Mouse (Mus musculus) limb, embryonic 10.5 days (tissue): ENCODE measurements at regions not wholly inside any gene's neighbourhood (a gene's known extent, or its start where the extent isn't known, plus 50 kb on each side); places are given as distances from the start of the nearest gene placed in this dataset.

ENCODE experiments used
- DNase-seq: peaks from one replicate; pipeline ENCODE4 v3.0.0-alpha.2; 2017; ENCODE audit warnings: low spot score
- H3K27ac ChIP-seq: fragments of 300-500 bp; sonication (generic); 2 replicates; pipeline ENCODE4 v1.5.1; 2016; ENCODE audit warnings: mild to moderate bottlenecking
- H3K27me3 ChIP-seq: fragments of 300-500 bp; sonication (generic); 2 replicates; pipeline ENCODE4 v1.6.1; 2016; ENCODE audit warnings: low read depth, mild to moderate bottlenecking; ENCODE audit not compliant: poor library complexity, severe bottlenecking
- H3K36me3 ChIP-seq: fragments of 300-500 bp; sonication (generic); 2 replicates; pipeline ENCODE4 v1.6.1; 2016; ENCODE audit warnings: mild to moderate bottlenecking, moderate library complexity
- H3K4me1 ChIP-seq: fragments of 300-500 bp; sonication (generic); 2 replicates; pipeline ENCODE4 v1.6.1; 2016
- H3K4me3 ChIP-seq: fragments of 300-500 bp; sonication (generic); 2 replicates; pipeline ENCODE4 v1.5.1; 2016; ENCODE audit warnings: mild to moderate bottlenecking, moderate library complexity
- H3K9me3 ChIP-seq: fragments of 300-500 bp; sonication (generic); replicated peaks from 2 replicates; pipeline ENCODE4 v1.6.1; 2016; ENCODE audit warnings: mild to moderate bottlenecking
- WGBS: fragments of 180-500 bp; shearing (Covaris S2); methylation state at CpG from one replicate; pipeline ENCODE4 v1.1.7; 2016; 5-methylcytosine and 5-hydroxymethylcytosine counted together

GRCm38 (mm10) chr10:21218431-21218830, 57.6 kb upstream of the Myb start:
- H3K9me3 ChIP-seq: no peaks in the 10 kb centered on the region
- no peak overlapping the region for H3K4me3 ChIP-seq
- no peak for DNase-seq
- no peaks in the 10 kb centered on the region for H3K36me3 ChIP-seq
- H3K27ac ChIP-seq: no peak overlapping the region
- H3K4me1 ChIP-seq: no peaks in the 10 kb centered on the region
- H3K27me3 ChIP-seq: no peaks in the 10 kb centered on the region
- 83% methylated on average over 5 of the region's 5 CpGs for WGBS

GRCm38 (mm10) chr10:21220795-21221194, 60.0 kb upstream of the Myb start:
- 0 out of 2 replicates have a peak, but pooled peaks cover 4% of the 10 kb centered on the region for H3K9me3 ChIP-seq
- H3K4me3 ChIP-seq: no peak overlapping the region
- H3K27me3 ChIP-seq: no peaks in the 10 kb centered on the region
- no peak for DNase-seq
- no peak overlapping the region for H3K27ac ChIP-seq
- H3K4me1 ChIP-seq: no peaks in the 10 kb centered on the region
- WGBS: 92% methylated on average over 3 of the region's 3 CpGs
- H3K36me3 ChIP-seq: no peaks in the 10 kb centered on the region

GRCm38 (mm10) chr10:21221290-21221926, 60.6 kb upstream of the Myb start:
- WGBS: 93% methylated on average over 4 of the region's 4 CpGs
- H3K9me3 ChIP-seq: 0 out of 2 replicates have a peak, but pooled peaks cover 4% of the 10 kb centered on the region
- H3K4me3 ChIP-seq: no peak overlapping the region
- no peaks in the 10 kb centered on the region for H3K27me3 ChIP-seq
- no peaks in the 10 kb centered on the region for H3K4me1 ChIP-seq
- no peak overlapping the region for H3K27ac ChIP-seq
- no peak for DNase-seq
- H3K36me3 ChIP-seq: no peaks in the 10 kb centered on the region

GRCm38 (mm10) chr10:21222104-21223034, 61.6 kb upstream of the Myb start:
- Histone ChIP-seq H3K4me3 (no peak overlapping the region), H3K36me3 (no peaks in the 10 kb centered on the region), H3K9me3 (0 out of 2 replicates have a peak, but pooled peaks cover 4% of the 10 kb centered on the region), H3K27ac (no peak overlapping the region), H3K27me3 (no peaks in the 10 kb centered on the region), H3K4me1 (no peaks in the 10 kb centered on the region)
- DNase-seq: no peak
- WGBS: 78% methylated on average over 9 of the region's 9 CpGs

- WGBS: 84% methylated on average over 8 of the region's 8 CpGs
- no peak overlapping the region for H3K4me3 ChIP-seq
- H3K4me1 ChIP-seq: no peaks in the 10 kb centered on the region
- 0 out of 2 replicates have a peak, but pooled peaks cover 4% of the 10 kb centered on the region for H3K9me3 ChIP-seq
- no peaks in the 10 kb centered on the region for H3K27me3 ChIP-seq
- H3K27ac ChIP-seq: no peak overlapping the region
- H3K36me3 ChIP-seq: no peaks in the 10 kb centered on the region
- DNase-seq: no peak
These were observed 62.5 kb upstream of the Myb start for GRCm38 (mm10) chr10:21223104-21223910.

GRCm38 (mm10) chr10:21224229-21224628, 63.4 kb upstream of the Myb start:
- Histone ChIP-seq H3K9me3 (0 out of 2 replicates have a peak, but pooled peaks cover 4% of the 10 kb centered on the region), H3K4me1 (no peaks in the 10 kb centered on the region), H3K27ac (no peak overlapping the region), H3K4me3 (no peak overlapping the region), H3K36me3 (no peaks in the 10 kb centered on the region), H3K27me3 (no peaks in the 10 kb centered on the region)
- WGBS: 95% methylated on average over 5 of the region's 5 CpGs
- no peak for DNase-seq

- H3K4me3 ChIP-seq: no peak overlapping the region
- WGBS: 90% methylated on average over 7 of the region's 7 CpGs
- no peak overlapping the region for H3K27ac ChIP-seq
- H3K36me3 ChIP-seq: no peaks in the 10 kb centered on the region
- DNase-seq: no peak
- no peaks in the 10 kb centered on the region for H3K27me3 ChIP-seq
- H3K4me1 ChIP-seq: no peaks in the 10 kb centered on the region
- H3K9me3 ChIP-seq: 0 out of 2 replicates have a peak, but pooled peaks cover 4% of the 10 kb centered on the region
These were observed 65.4 kb upstream of the Myb start for GRCm38 (mm10) chr10:21226210-21226609.

- DNase-seq: no peak
- WGBS: 90% methylated on average over 9 of the region's 9 CpGs
These were observed 67.0 kb upstream of the Myb start for GRCm38 (mm10) chr10:21227764-21228163.

GRCm38 (mm10) chr10:21228557-21228956, 67.2 kb upstream of the Hbs1l start:
- Histone ChIP-seq H3K27me3 (no peaks in the 10 kb centered on the region), H3K36me3 (no peaks in the 10 kb centered on the region), H3K9me3 (0 out of 2 replicates have a peak, but pooled peaks cover 4% of the 10 kb centered on the region), H3K4me1 (no peaks in the 10 kb centered on the region), H3K4me3 (no peak overlapping the region), H3K27ac (no peak overlapping the region)
- whole genome bisulfite sequencing: 79% methylated on average over 7 of the region's 7 CpGs
- DNase-seq: no peak

More at GRCm38 (mm10) chr10:21227764-21228163, 67.0 kb upstream of the Myb start:
- H3K4me1 ChIP-seq: no peaks in the 10 kb centered on the region
- H3K4me3 ChIP-seq: no peak overlapping the region
- H3K9me3 ChIP-seq: 0 out of 2 replicates have a peak, but pooled peaks cover 4% of the 10 kb centered on the region
- no peaks in the 10 kb centered on the region for H3K27me3 ChIP-seq
- no peak overlapping the region for H3K27ac ChIP-seq
- no peaks in the 10 kb centered on the region for H3K36me3 ChIP-seq

GRCm38 (mm10) chr10:21235172-21235571, 60.6 kb upstream of the Hbs1l start:
- Histone ChIP-seq H3K27ac (no peak overlapping the region), H3K4me1 (peaks cover 12% of the 10 kb centered on the region), H3K4me3 (no peak overlapping the region), H3K9me3 (no peaks in the 10 kb centered on the region), H3K36me3 (no peaks in the 10 kb centered on the region), H3K27me3 (no peaks in the 10 kb centered on the region)
- 39% methylated on average over 1 of the region's 1 CpGs for WGBS
- peak; percentile 36 for DNase-seq

- no peaks in the 10 kb centered on the region for H3K36me3 ChIP-seq
- H3K9me3 ChIP-seq: no peaks in the 10 kb centered on the region
- 77% methylated on average over 1 of the region's 1 CpGs for WGBS
- H3K27me3 ChIP-seq: no peaks in the 10 kb centered on the region
- H3K4me3 ChIP-seq: no peak overlapping the region
- H3K4me1 ChIP-seq: peaks cover 12% of the 10 kb centered on the region
- no peak overlapping the region for H3K27ac ChIP-seq
- DNase-seq: no peak
These were observed 58.8 kb upstream of the Hbs1l start for GRCm38 (mm10) chr10:21237000-21237399.

- Histone ChIP-seq H3K27ac (no peak overlapping the region), H3K27me3 (no peaks in the 10 kb centered on the region), H3K9me3 (no peaks in the 10 kb centered on the region), H3K4me1 (peaks cover 12% of the 10 kb centered on the region), H3K4me3 (no peak overlapping the region), H3K36me3 (no peaks in the 10 kb centered on the region)
- WGBS: 72% methylated on average over 2 of the region's 2 CpGs
- DNase-seq: no peak
These were observed 56.3 kb upstream of the Hbs1l start for GRCm38 (mm10) chr10:21239451-21239850.
